Mouse (Mus musculus): ENCODE measurements around the gene Mgst1. TPM values are rescaled to one million over a fixed set of nuclear protein-coding genes. Genes with fewer than 3 reads are reported as not detected.
A peak's percentile ranks its signal among the peaks of the same experiment; 100 is the strongest.

The Mgst1 gene
- polyA plus RNA-seq, 1 experiment from 2014 or later, result 1,107 TPM

DNA sequence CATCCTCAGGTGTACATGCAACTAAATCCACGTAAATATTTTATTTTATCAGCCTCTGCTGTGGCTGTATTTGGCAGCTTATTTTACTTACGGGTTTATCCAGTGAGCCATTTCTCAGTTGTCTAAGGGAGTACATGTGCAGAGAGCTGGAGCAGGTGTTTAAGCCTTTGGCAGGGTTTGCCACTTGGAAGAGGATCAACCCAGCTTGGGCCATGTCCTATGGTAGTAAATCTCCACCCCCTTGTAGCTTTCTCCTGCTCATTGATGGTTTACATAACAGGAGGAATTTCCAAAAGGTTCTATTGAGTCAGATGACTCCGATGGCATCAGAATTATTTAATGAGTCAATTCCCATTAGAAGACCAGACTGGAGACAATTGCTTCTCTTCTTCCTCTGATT lies 22.6 kb upstream of the Mgst1 start:
- ATAC-seq, result no peak
- Histone ChIP-seq H3K36me3 (ENCODE audit: insufficient read depth, low read length) (no peaks in the 10 kb centered on the region), H3K9me3 (ENCODE audit: low read length) (no peaks in the 10 kb centered on the region), H3K4me3 (ENCODE audit: low read depth, low read length) (no peak overlapping the region), H3K27ac (ENCODE audit: low read length) (no peak overlapping the region), H3K27me3 (replicated peaks; ENCODE audit: insufficient read depth, low read length) (no peaks in the 10 kb centered on the region), H3K9ac (replicated peaks; ENCODE audit: low read depth) (no peak overlapping the region), H3K4me2 (replicated peaks; ENCODE audit: low read depth, low read length) (no peak overlapping the region), H3K4me1 (ENCODE audit: insufficient read depth, low read depth, low read length) (no peaks in the 10 kb centered on the region)
- 79% methylated on average over 3 of the region's 3 CpGs for WGBS
- no peak for TF ChIP-seq CTCF (IDR thresholded peaks at IDR 0.05)
- no peak for TF ChIP-seq EP300 (IDR thresholded peaks at IDR 0.05)
- DNase-seq (ENCODE audit: low spot score), result no peak

DNA sequence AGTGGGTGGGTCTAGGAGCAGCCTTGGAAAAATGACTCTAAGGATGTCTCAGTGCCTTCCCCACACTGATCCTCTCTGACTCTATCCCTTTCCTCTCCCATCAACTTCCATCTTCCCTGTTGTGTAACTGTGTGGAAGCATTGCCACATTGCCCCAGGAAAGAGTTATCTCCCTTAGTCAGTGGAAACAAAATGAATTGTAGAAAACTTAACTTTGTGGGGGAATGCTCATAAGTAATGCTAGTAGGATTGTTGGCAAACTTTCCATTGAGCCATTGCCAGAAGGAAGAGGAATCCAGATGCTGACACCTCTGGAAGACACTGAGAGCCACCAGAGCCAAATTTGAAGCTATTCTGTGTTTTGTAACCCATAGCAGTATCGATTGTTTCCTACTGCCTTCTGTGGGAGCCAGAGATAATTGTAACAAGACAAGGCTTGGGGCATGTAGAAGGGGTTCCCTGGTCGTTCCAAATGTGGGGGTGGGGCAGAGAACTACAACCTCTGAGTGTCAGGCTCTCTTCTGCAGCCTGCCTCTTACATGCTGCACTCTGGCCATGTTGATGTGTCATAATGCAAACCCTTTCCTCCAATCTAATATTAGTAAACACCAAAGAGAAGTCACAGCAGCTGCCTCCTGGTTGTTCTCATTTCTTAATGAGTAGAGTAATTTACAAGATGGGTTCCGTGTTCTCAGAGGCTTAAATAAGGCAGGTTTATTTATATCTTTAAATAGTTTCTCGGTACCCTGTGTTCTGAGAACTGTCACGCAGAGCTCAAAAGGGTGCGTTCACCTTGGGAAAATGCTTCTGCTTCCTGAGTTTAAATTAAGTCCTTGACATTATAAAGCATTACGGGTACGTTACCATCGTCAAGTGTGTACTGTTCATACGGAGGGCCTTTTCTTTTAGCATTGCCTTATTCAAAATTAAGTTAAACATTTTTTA lies 11.5 kb upstream of the Mgst1 start:
- ATAC-seq, result peak; percentile 76

DNA sequence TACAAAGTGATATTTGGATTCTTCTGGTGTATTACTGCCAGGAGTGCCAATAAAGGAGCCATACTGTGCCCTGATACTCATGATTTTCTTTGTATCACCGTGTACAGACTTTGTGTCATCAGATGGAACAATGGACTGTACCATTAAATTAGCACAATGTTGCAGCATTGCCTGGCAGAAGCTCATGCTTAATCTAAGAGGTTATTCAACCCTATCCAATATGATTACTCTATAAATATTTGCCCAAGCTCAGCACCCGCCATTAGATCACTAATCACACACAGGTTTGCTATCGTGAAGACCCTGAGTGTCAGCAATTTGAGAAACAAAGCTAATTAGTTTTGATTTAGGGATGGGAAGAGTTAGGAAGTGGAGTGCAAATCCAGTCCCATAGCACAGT lies 9.6 kb upstream of the Mgst1 start:
- ATAC-seq, result no peak

More for the DNA sequence above, 11.5 kb upstream of the Mgst1 start:
- H3K27ac ChIP-seq (ENCODE audit: low read length), result no peak overlapping the region
- no peak overlapping the region for H3K4me2 ChIP-seq (replicated peaks; ENCODE audit: low read depth, low read length)
- H3K9ac ChIP-seq (replicated peaks; ENCODE audit: low read depth), result no peak overlapping the region
- H3K27me3 ChIP-seq (replicated peaks; ENCODE audit: insufficient read depth, low read length), result no peaks in the 10 kb centered on the region
- DNase-seq (ENCODE audit: low spot score), result peak; percentile 81
- no peaks in the 10 kb centered on the region for H3K36me3 ChIP-seq (ENCODE audit: insufficient read depth, low read length)
- WGBS, result 60% methylated on average over 10 of the region's 10 CpGs
- no peak overlapping the region for H3K4me3 ChIP-seq (ENCODE audit: low read depth, low read length)
- no peaks in the 10 kb centered on the region for H3K9me3 ChIP-seq (ENCODE audit: low read length)
- TF ChIP-seq EP300 (IDR thresholded peaks at IDR 0.05) (no peak), CTCF (IDR thresholded peaks at IDR 0.05) (no peak)
- no peaks in the 10 kb centered on the region for H3K4me1 ChIP-seq (ENCODE audit: insufficient read depth, low read depth, low read length)

DNA sequence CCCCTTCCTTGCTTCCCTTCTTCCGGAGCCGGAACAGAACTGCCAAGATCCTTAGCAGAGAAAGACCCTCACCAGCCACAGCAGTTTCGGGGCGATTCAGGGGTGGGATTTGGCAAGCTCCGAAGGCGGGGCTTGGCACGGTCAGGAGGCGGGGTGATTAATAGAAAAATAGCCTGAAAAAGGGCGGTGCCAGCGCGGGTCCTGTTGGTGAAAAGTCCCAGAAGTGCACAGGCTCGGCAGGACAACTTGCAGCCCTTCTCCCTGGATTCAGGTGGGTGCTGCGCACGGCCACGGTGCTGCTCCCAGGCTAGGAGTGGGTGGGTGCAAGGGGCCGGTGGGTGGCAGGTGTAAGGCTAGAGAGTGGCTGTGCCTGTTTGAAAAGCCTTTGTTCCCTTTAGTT lies 220 bp downstream of the Mgst1 start:
- Histone ChIP-seq H3K9me3 (ENCODE audit: low read length) (no peaks in the 10 kb centered on the region), H3K4me2 (replicated peaks; ENCODE audit: low read depth, low read length) (peak overlapping the region; percentile 77), H3K4me3 (ENCODE audit: low read depth, low read length) (peak overlapping the region; percentile 58), H3K36me3 (ENCODE audit: insufficient read depth, low read length) (no peaks in the 10 kb centered on the region), H3K27me3 (replicated peaks; ENCODE audit: insufficient read depth, low read length) (no peaks in the 10 kb centered on the region), H3K27ac (ENCODE audit: low read length) (peak overlapping the region; percentile 92), H3K9ac (replicated peaks; ENCODE audit: low read depth) (peak overlapping the region; percentile 62), H3K4me1 (ENCODE audit: insufficient read depth, low read depth, low read length) (peaks cover 16% of the 10 kb centered on the region; the same call in 1 of the 2 replicates)
- ATAC-seq, result peak; percentile 69
- TF ChIP-seq EP300 (IDR thresholded peaks at IDR 0.05) (no peak), CTCF (IDR thresholded peaks at IDR 0.05) (no peak)
- WGBS, result 1% methylated on average over 13 of the region's 16 CpGs
- peak; percentile 91 for DNase-seq (ENCODE audit: low spot score)

More for the DNA sequence above, 9.6 kb upstream of the Mgst1 start:
- no peaks in the 10 kb centered on the region for H3K27me3 ChIP-seq (replicated peaks; ENCODE audit: insufficient read depth, low read length)
- H3K27ac ChIP-seq (ENCODE audit: low read length), result no peak overlapping the region
- no peak overlapping the region for H3K4me2 ChIP-seq (replicated peaks; ENCODE audit: low read depth, low read length)
- WGBS, result 47% methylated on average over 3 of the region's 3 CpGs
- H3K9me3 ChIP-seq (ENCODE audit: low read length), result no peaks in the 10 kb centered on the region
- no peaks in the 10 kb centered on the region for H3K4me1 ChIP-seq (ENCODE audit: insufficient read depth, low read depth, low read length)
- TF ChIP-seq CTCF (IDR thresholded peaks at IDR 0.05) (no peak), EP300 (IDR thresholded peaks at IDR 0.05) (no peak)
- no peak overlapping the region for H3K9ac ChIP-seq (replicated peaks; ENCODE audit: low read depth)
- DNase-seq (ENCODE audit: low spot score), result no peak
- no peaks in the 10 kb centered on the region for H3K36me3 ChIP-seq (ENCODE audit: insufficient read depth, low read length)
- H3K4me3 ChIP-seq (ENCODE audit: low read depth, low read length), result no peak overlapping the region

DNA sequence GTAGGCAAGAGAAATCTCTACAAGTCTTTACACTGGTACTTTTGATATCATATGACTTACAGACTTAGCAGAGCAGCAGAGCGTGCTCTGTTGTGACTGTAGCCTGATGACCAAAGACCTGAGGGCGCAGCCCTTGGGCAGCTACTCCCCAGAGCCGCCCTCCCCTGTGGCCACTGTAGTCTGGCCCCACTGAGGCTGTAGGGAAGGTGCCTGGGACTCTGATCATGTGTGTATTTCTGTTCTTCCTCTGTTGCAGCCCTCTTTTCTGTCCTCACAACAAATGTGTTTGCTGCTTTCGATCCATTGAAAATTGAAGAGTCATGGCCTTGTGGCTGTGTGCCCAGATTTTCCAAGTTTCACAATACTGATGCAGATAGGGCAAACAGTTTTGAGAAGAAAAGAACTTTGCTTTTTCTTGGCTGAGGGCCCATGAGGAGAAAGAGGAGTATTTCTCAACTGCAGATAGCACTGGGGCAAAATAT lies 1.0 kb downstream of the Mgst1 start:
- H3K27me3 ChIP-seq (replicated peaks; ENCODE audit: insufficient read depth, low read length), result no peaks in the 10 kb centered on the region
- WGBS, result 23% methylated on average over 4 of the region's 4 CpGs
- peak; percentile 90 for DNase-seq (ENCODE audit: low spot score)

DNA sequence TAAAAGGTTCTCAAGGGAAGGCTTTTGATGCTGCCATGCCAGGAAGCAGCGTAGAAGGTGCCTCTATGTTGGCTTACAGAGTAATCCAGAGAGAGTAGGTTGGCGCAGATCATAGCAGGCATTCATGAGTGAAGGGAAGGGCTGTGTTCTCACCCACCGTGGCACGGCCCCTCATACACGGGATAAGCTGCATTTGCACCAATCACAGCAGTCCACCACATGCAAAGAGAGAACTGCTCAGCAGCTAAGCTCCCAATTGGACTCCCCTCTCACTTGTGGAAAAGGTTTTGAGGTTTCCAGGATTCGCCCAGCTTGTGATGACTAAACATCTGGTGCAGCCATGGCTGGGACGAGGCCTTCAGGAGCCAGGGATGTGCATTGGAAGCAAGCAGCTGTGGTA lies 2.5 kb downstream of the Mgst1 start:
- H3K27ac ChIP-seq (ENCODE audit: low read length), result peak overlapping the region; percentile 92
- H3K4me1 ChIP-seq (ENCODE audit: insufficient read depth, low read depth, low read length), result peaks cover 16% of the 10 kb centered on the region; the same call in 1 of the 2 replicates
- no peaks in the 10 kb centered on the region for H3K9me3 ChIP-seq (ENCODE audit: low read length)
- no peak overlapping the region for H3K9ac ChIP-seq (replicated peaks; ENCODE audit: low read depth)
- H3K27me3 ChIP-seq (replicated peaks; ENCODE audit: insufficient read depth, low read length), result no peaks in the 10 kb centered on the region
- no peaks in the 10 kb centered on the region for H3K36me3 ChIP-seq (ENCODE audit: insufficient read depth, low read length)
- 64% methylated on average over 7 of the region's 7 CpGs for whole genome bisulfite sequencing
- peak overlapping the region; percentile 77 for H3K4me2 ChIP-seq (replicated peaks; ENCODE audit: low read depth, low read length)
- TF ChIP-seq CTCF (IDR thresholded peaks at IDR 0.05), result no peak
- TF ChIP-seq EP300 (IDR thresholded peaks at IDR 0.05), result no peak
- H3K4me3 ChIP-seq (ENCODE audit: low read depth, low read length), result no peak overlapping the region
- DNase-seq (ENCODE audit: low spot score) (no peak), ATAC-seq (no peak)

More for the DNA sequence above, 1.0 kb downstream of the Mgst1 start:
- Histone ChIP-seq H3K4me2 (replicated peaks; ENCODE audit: low read depth, low read length) (peak overlapping the region; percentile 77), H3K9ac (replicated peaks; ENCODE audit: low read depth) (peak overlapping the region; percentile 62), H3K4me1 (ENCODE audit: insufficient read depth, low read depth, low read length) (peaks cover 16% of the 10 kb centered on the region; the same call in 1 of the 2 replicates), H3K27ac (ENCODE audit: low read length) (peak overlapping the region; percentile 92), H3K9me3 (ENCODE audit: low read length) (no peaks in the 10 kb centered on the region), H3K4me3 (ENCODE audit: low read depth, low read length) (peak overlapping the region; percentile 58), H3K36me3 (ENCODE audit: insufficient read depth, low read length) (no peaks in the 10 kb centered on the region)
- TF ChIP-seq CTCF (IDR thresholded peaks at IDR 0.05) (no peak), EP300 (IDR thresholded peaks at IDR 0.05) (peak; percentile 86)
- ATAC-seq, result peak; percentile 77

Measured in lung, postnatal 0 days (tissue).